Mouse (Mus musculus) embryonic facial prominence, embryonic 11.5 days (tissue): ENCODE results near the gene Ptgs1. TPM values are rescaled to one million over a fixed set of nuclear protein-coding genes. Genes with fewer than 3 reads are reported as not detected.
A peak's percentile ranks its signal among the peaks of the same experiment; 100 is the strongest.

Source experiments
- ATAC-seq: fragments of 200-750 bp; cut with Nextera tagmentation; replicated peaks from 2 replicates; pipeline ENCODE4 v1.8.0; 2017; ENCODE audit warnings: low read depth; ENCODE audit not compliant: insufficient number of reproducible peaks, low FRiP score, low TSS enrichment
- DNase-seq: peaks from one replicate; pipeline ENCODE4 v3.0.0-alpha.2; 2015; ENCODE audit warnings: low spot score
- H3K27ac ChIP-seq: fragments of 300-500 bp; sonication (generic); replicated peaks from 2 replicates; pipeline ENCODE4 v1.5.1; 2014; ENCODE audit warnings: mild to moderate bottlenecking, low read depth, low read length, control low read depth
- H3K27me3 ChIP-seq: fragments of 300-500 bp; sonication (generic); 2 replicates; pipeline ENCODE4 v1.6.1; 2014; ENCODE audit warnings: mild to moderate bottlenecking, low read length, moderate library complexity, mixed read lengths; ENCODE audit not compliant: control insufficient read depth, insufficient read depth
- H3K36me3 ChIP-seq: fragments of 300-500 bp; sonication (generic); replicated peaks from 2 replicates; pipeline ENCODE4 v1.6.1; 2014; ENCODE audit warnings: low read depth, mild to moderate bottlenecking, low read length, moderate library complexity, mixed read lengths; ENCODE audit not compliant: control insufficient read depth, insufficient read depth
- H3K4me1 ChIP-seq: fragments of 300-500 bp; sonication (generic); 2 replicates; pipeline ENCODE4 v1.6.1; 2014; ENCODE audit warnings: low read length, mixed read lengths; ENCODE audit not compliant: control insufficient read depth, insufficient read depth
- H3K4me2 ChIP-seq: fragments of 300-500 bp; sonication (generic); 2 replicates; pipeline ENCODE4 v1.6.1; 2014; ENCODE audit warnings: low read depth, mild to moderate bottlenecking, control low read depth, low read length, moderate library complexity
- H3K4me3 ChIP-seq: fragments of 300-500 bp; sonication (generic); 2 replicates; pipeline ENCODE4 v1.5.1; 2014; ENCODE audit warnings: low read depth, low read length, control low read depth
- H3K9ac ChIP-seq: fragments of 300-500 bp; sonication (generic); replicated peaks from 2 replicates; pipeline ENCODE4 v1.6.1; 2014; ENCODE audit warnings: mild to moderate bottlenecking, control low read depth, low read length
- H3K9me3 ChIP-seq: fragments of 300-500 bp; sonication (generic); replicated peaks from 2 replicates; pipeline ENCODE4 v1.6.1; 2016; ENCODE audit warnings: mild to moderate bottlenecking, low read length, inconsistent platforms, mixed read lengths; ENCODE audit not compliant: control insufficient read depth
- WGBS: fragments of 180-500 bp; shearing (Covaris S2); extraction: QIAGEN DNeasy Blood & Tissue Kit; methylation state at CpG from one replicate; pipeline ENCODE4 v1.1.7; 2014; 5-methylcytosine and 5-hydroxymethylcytosine counted together
- polyA plus RNA-seq: library from polyadenylated mRNA; unstranded; fragments of >200 nt; fragmentation: Nextera tagmentation; extraction: Ambion mirVana; gene quantifications from 2 replicates; pipeline ENCODE4 v1.2.1, GENCODE M21; 2014

Gene Ptgs1
- polyA plus RNA-seq, 1 experiment from 2014 or later = 5.7 TPM

GRCm38 (mm10) chr2:36230967-36231366 is 741 bp downstream of the Ptgs1 start:
- DNase-seq (no peak), ATAC-seq (no peak)
- Histone ChIP-seq H3K4me1 (no peaks in the 10 kb centered on the region), H3K36me3 (no peaks in the 10 kb centered on the region), H3K9ac (peak overlapping the region; percentile 57), H3K9me3 (no peaks in the 10 kb centered on the region), H3K4me2 (peak overlapping the region; percentile 86), H3K4me3 (peak overlapping the region; percentile 36), H3K27me3 (no peaks in the 10 kb centered on the region), H3K27ac (no peak overlapping the region)
- WGBS = 29% methylated on average over 8 of the region's 10 CpGs

GRCm38 (mm10) chr2:36234526-36235368 is 4.5 kb downstream of the Ptgs1 start:
- DNase-seq (no peak), ATAC-seq (no peak)
- H3K4me1 ChIP-seq = no peaks in the 10 kb centered on the region
- no peak overlapping the region for H3K9ac ChIP-seq
- no peak overlapping the region for H3K27ac ChIP-seq
- no peak overlapping the region for H3K4me2 ChIP-seq
- no peaks in the 10 kb centered on the region for H3K27me3 ChIP-seq
- no peaks in the 10 kb centered on the region for H3K9me3 ChIP-seq
- 58% methylated on average over 7 of the region's 7 CpGs for WGBS
- no peaks in the 10 kb centered on the region for H3K36me3 ChIP-seq
- H3K4me3 ChIP-seq = no peak overlapping the region

- H3K9ac ChIP-seq = no peak overlapping the region
- no peaks in the 10 kb centered on the region for H3K36me3 ChIP-seq
- no peaks in the 10 kb centered on the region for H3K27me3 ChIP-seq
- H3K27ac ChIP-seq = no peak overlapping the region
- no peak for DNase-seq
- no peaks in the 10 kb centered on the region for H3K4me1 ChIP-seq
- ATAC-seq = no peak
- no peak overlapping the region for H3K4me3 ChIP-seq
- no peak overlapping the region for H3K4me2 ChIP-seq
- 66% methylated on average over 4 of the region's 4 CpGs for WGBS
- H3K9me3 ChIP-seq = no peaks in the 10 kb centered on the region
Measured at GRCm38 (mm10) chr2:36235917-36236316, 5.7 kb downstream of the Ptgs1 start.

DNA sequence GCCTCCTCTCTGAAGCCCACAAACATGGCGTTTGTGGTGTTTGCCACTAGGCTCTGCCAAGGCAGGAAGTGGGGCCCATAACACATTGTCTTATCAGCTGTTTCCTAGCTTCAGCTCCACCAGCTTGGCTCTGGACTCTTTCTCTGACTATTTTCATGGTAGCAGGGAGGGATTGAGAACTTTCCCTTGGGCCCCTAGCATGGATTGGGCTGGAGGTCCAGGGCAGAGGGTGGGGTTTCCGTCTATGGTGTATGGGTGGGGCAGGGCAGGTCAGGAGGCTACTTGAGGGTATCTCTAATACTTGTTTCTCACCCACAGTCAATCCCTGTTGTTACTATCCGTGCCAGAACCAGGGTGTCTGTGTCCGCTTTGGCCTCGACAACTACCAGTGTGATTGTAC is 6.7 kb downstream of the Ptgs1 start:
- 90% methylated on average over 5 of the region's 5 CpGs for WGBS
- no peaks in the 10 kb centered on the region for H3K36me3 ChIP-seq
- no peak overlapping the region for H3K4me2 ChIP-seq

GRCm38 (mm10) chr2:36237557-36237956 is 7.3 kb downstream of the Ptgs1 start:
- H3K4me2 ChIP-seq = no peak overlapping the region
- no peaks in the 10 kb centered on the region for H3K36me3 ChIP-seq
- H3K4me3 ChIP-seq = no peak overlapping the region
- H3K27ac ChIP-seq = no peak overlapping the region
- 90% methylated on average over 6 of the region's 6 CpGs for WGBS
- H3K4me1 ChIP-seq = no peaks in the 10 kb centered on the region
- ATAC-seq (no peak), DNase-seq (no peak)
- H3K9ac ChIP-seq = no peak overlapping the region
- no peaks in the 10 kb centered on the region for H3K27me3 ChIP-seq
- H3K9me3 ChIP-seq = no peaks in the 10 kb centered on the region

More for the DNA sequence above, 6.7 kb downstream of the Ptgs1 start:
- no peaks in the 10 kb centered on the region for H3K27me3 ChIP-seq
- no peak overlapping the region for H3K9ac ChIP-seq
- H3K4me3 ChIP-seq = no peak overlapping the region
- H3K4me1 ChIP-seq = no peaks in the 10 kb centered on the region
- H3K27ac ChIP-seq = no peak overlapping the region
- DNase-seq (no peak), ATAC-seq (no peak)
- no peaks in the 10 kb centered on the region for H3K9me3 ChIP-seq

DNA sequence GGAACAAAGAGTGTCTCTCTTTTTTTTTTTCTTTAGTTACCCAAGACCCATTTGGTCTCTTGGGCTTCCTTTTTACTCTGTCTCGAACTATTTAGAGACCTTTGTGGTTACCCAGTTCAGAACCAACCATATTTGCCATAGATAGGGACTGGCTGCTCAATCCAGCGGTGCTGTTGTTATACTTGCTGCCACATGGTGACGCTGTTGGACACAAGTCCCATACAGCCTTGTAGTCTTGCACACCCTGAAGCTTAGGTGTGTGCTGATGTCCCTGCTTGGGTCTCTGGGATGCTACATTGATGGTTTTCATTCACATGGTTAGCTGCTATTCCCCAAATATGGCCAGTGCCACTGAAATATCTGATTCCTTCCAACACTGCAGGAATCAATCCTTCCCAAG is 8.2 kb downstream of the Ptgs1 start:
- H3K4me3 ChIP-seq = no peak overlapping the region
- no peak for DNase-seq
- no peak overlapping the region for H3K9ac ChIP-seq
- ATAC-seq = no peak
- H3K4me1 ChIP-seq = no peaks in the 10 kb centered on the region
- no peak overlapping the region for H3K27ac ChIP-seq
- H3K27me3 ChIP-seq = no peaks in the 10 kb centered on the region
- WGBS = 68% methylated on average over 3 of the region's 3 CpGs
- no peaks in the 10 kb centered on the region for H3K36me3 ChIP-seq
- H3K9me3 ChIP-seq = no peaks in the 10 kb centered on the region
- no peak overlapping the region for H3K4me2 ChIP-seq

DNA sequence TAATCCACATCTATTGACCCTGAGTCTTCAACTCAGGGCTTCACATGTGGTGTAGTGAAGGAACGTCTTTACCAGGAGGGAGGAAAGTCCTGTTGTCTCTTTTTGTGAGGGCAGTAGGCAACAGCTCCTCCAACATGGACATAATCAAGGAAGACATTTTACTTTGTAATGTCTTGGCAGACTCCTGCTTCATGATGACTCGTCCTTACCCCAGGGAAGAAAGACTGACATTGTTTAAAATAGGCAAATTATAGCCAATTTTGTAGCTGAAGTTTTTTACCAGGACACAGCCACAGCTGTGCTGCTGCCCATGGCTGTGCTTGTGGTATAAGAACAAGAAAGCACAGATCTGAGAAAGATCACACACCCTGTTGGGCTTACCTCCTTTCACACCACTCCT is 8.7 kb downstream of the Ptgs1 start:
- Histone ChIP-seq H3K4me1 (no peaks in the 10 kb centered on the region), H3K27me3 (no peaks in the 10 kb centered on the region), H3K27ac (no peak overlapping the region), H3K4me3 (no peak overlapping the region), H3K9me3 (no peaks in the 10 kb centered on the region), H3K9ac (no peak overlapping the region), H3K4me2 (no peak overlapping the region), H3K36me3 (no peaks in the 10 kb centered on the region)
- 75% methylated on average over 2 of the region's 2 CpGs for WGBS
- DNase-seq (no peak), ATAC-seq (no peak)

DNA sequence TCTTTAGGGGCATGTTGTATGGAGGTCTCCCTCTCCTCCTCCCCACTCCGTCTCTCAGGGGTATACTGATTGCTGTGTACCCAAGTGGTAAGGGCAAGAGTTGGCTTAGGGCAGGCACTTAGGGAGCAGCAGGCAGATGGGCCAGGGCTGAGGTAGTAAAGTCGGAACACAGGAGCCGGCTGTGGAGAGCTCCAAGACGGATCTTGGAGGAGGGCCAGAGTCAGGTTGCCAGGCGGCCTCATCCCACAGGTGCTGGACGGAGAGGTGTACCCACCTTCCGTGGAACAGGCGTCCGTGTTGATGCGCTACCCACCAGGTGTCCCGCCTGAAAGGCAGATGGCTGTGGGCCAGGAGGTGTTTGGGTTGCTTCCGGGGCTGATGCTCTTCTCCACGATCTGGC is 12.3 kb downstream of the Ptgs1 start:
- Histone ChIP-seq H3K27me3 (no peaks in the 10 kb centered on the region), H3K27ac (no peak overlapping the region), H3K9ac (no peak overlapping the region), H3K4me3 (no peak overlapping the region), H3K4me1 (no peaks in the 10 kb centered on the region), H3K36me3 (no peaks in the 10 kb centered on the region), H3K4me2 (no peak overlapping the region), H3K9me3 (no peaks in the 10 kb centered on the region)
- ATAC-seq (no peak), DNase-seq (no peak)
- WGBS = 87% methylated on average over 13 of the region's 13 CpGs
